Comparison of ENCODE assay signal across 8 mouse cellular contexts in the genomic region with DNA sequence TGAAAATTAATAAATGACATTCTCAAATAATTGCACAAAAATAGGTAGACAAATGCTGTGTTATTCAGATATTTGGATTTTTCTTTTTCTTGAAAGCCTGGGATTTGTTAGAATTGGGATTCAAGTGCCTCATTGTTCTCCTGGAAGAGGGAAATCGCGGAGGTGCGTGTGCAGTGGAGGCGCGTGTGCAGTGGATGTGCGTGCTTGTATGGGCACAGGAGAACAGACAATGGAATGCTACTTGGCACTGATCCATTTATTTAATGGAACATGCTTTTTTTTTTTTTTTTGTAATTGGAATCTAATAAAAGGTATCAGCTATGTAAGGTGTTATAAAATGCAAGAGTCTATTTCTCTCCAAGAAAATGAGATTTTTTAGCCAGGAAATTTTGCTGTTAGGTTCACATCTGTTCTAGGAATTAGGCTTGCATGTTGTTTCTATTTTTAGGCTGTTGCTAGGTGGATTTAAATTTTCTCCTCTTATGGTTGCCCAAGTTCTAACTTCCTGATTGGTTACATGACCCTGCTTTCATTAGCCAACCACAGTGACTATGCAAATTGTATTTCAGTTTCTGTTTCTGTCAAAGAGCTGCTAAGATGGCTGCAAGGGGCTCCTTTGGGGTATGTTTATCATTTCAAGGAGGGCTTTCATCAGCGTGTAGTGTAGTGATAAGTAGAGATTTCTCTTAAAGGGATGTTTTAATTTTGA. TPM values are rescaled to one million over a fixed set of nuclear protein-coding genes. Genes with fewer than 3 reads are reported as not detected.
A peak's percentile ranks its signal among the peaks of the same experiment; 100 is the strongest.
DNase-seq lines count a peak whose midpoint lies in the region; ATAC-seq and TF ChIP-seq lines count a peak whose summit lies in the region.

No protein-coding gene starts in this region.

- H3K4me2 ChIP-seq in hindbrain, embryonic 14.5 days (replicated peaks), result peak overlapping the region; percentile 21; the same call in 1 of the 2 replicates

- no peak for TF ChIP-seq CTCF in cortical plate, adult 2 months (IDR thresholded peaks at IDR 0.05; ENCODE audit: extremely low read depth, insufficient read depth, low read length)

- peaks cover 7% of the 10 kb centered on the region for H3K4me1 ChIP-seq in cortical plate, adult 2 months (ENCODE audit: control insufficient read depth, insufficient read depth, low read length)
- peaks cover 39% of the 10 kb centered on the region for H3K4me1 ChIP-seq in hindbrain, embryonic 14.5 days (replicated peaks; ENCODE audit: control insufficient read depth, insufficient read depth, low read length)

- DNase-seq in cerebellum, adult 9-11 months, result no peak
- peak; percentile 71 for DNase-seq in 3134 (ENCODE audit: extremely low read depth, insufficient read length, low spot score)
- DNase-seq in hindbrain, embryonic 14.5 days (ENCODE audit: low spot score), result peak; percentile 73
- DNase-seq in urinary bladder, adult 2 months (ENCODE audit: low spot score), result no peak
- no peak for DNase-seq in left cerebral cortex, adult 11 months (ENCODE audit: low spot score)

- WGBS in hindbrain, embryonic 14.5 days, result 39% methylated on average over 7 of the region's 7 CpGs

- peak overlapping the region; percentile 85; the same call in 1 of the 2 replicates for H3K27ac ChIP-seq in cortical plate, adult 2 months (ENCODE audit: insufficient read depth, low read length)
- H3K27ac ChIP-seq in hindbrain, embryonic 14.5 days, result peak overlapping the region; percentile 91

- H3K27me3 ChIP-seq in hindbrain, embryonic 14.5 days (ENCODE audit: control insufficient read depth, insufficient read depth, low read length), result no peaks in the 10 kb centered on the region

- 0 out of 2 replicates have a peak, but pooled peaks have one; percentile 53 for ATAC-seq in cerebellum, adult (ENCODE audit: insufficient number of reproducible peaks, low FRiP score, low TSS enrichment)
- ATAC-seq in hindbrain, embryonic 14.5 days (ENCODE audit: low FRiP score), result peak; percentile 44; the same call in 1 of the 2 replicates
- ATAC-seq in megakaryocyte-erythroid progenitor cell, adult 5-6 weeks (replicated peaks; ENCODE audit: low FRiP score, low TSS enrichment, poor library complexity, severe bottlenecking), result peak; percentile 72

- no peaks in the 10 kb centered on the region for H3K36me3 ChIP-seq in hindbrain, embryonic 14.5 days (replicated peaks; ENCODE audit: control insufficient read depth, insufficient read depth)

- peak overlapping the region; percentile 34; the same call in 1 of the 2 replicates for H3K4me3 ChIP-seq in cortical plate, adult 2 months (ENCODE audit: insufficient read depth, low read length)
- H3K4me3 ChIP-seq in hindbrain, embryonic 14.5 days (replicated peaks; ENCODE audit: low read length), result no peak overlapping the region

- no peaks in the 10 kb centered on the region for H3K9me3 ChIP-seq in hindbrain, embryonic 14.5 days (ENCODE audit: control insufficient read depth, low read length)

- 0 out of 2 replicates have a peak overlapping the region, but pooled peaks have one; percentile 34 for H3K9ac ChIP-seq in hindbrain, embryonic 14.5 days

- no peak for TF ChIP-seq POLR2A in cortical plate, adult 2 months (IDR thresholded peaks at IDR 0.05; ENCODE audit: extremely low read depth, insufficient read depth, low read length)

RNA-seq across cellular contexts. Expression of gene Atf7ip, which starts 44.8 kb away (rescaled TPM):
- 39.5 and 47.4 TPM in 2 replicates for polyA plus RNA-seq in cortical plate, adult 2 months (2012; rRNA removed)
- polyA plus RNA-seq in hindbrain, embryonic 14.5 days (2014; fragmentation: Nextera tagmentation; extraction: Ambion mirVana), result 42.8 and 49.7 TPM in 2 replicates
- total RNA-seq in megakaryocyte-erythroid progenitor cell, adult 5-6 weeks (2014; fragmentation: Nextera tagmentation), result 121 and 135 TPM in 2 replicates
- 50.3 and 61.7 TPM in 2 replicates for total RNA-seq in megakaryocyte-erythroid progenitor cell, adult 5-6 weeks (2017)
- polyA plus RNA-seq in urinary bladder, adult 2 months (2012; rRNA removed), result 20.5 and 31.6 TPM in 2 replicates

Comparison
In these comparisons a context has a peak if more than half of its experiments do, and no peak if none do; other contexts are left out.
1. DNase-seq: peak in 3134 (single experiment) and hindbrain, embryonic 14.5 days (single experiment); none in cerebellum, adult 9-11 months (single experiment), urinary bladder, adult 2 months (single experiment) and left cerebral cortex, adult 11 months (single experiment).
2. Peak in every context shown above with its lines, with median percentiles within 50 percentile points of each other: ATAC-seq.